Mouse (Mus musculus): ENCODE data around the gene Fgfr2. TPM values are rescaled to one million over a fixed set of nuclear protein-coding genes. Genes with fewer than 3 reads are reported as not detected.
A peak's percentile ranks its signal among the peaks of the same experiment; 100 is the strongest.

The Fgfr2 gene
- polyA plus RNA-seq, 1 experiment from 2014 or later: 106 TPM

GRCm38 (mm10) chr7:133011191-133011590, 112.0 kb downstream of the Fgfr2 start:
- Histone ChIP-seq H3K4me1 (ENCODE audit: control insufficient read depth, insufficient read depth, low read length) (peaks cover 45% of the 10 kb centered on the region), H3K4me2 (ENCODE audit: low read depth, low read length) (peak overlapping the region; percentile 1; the same call in 1 of the 2 replicates), H3K27ac (replicated peaks; ENCODE audit: low read depth, low read length) (peak overlapping the region; percentile 36; the same call in 1 of the 2 replicates)

GRCm38 (mm10) chr7:133010477-133010876, 112.7 kb downstream of the Fgfr2 start:
- Histone ChIP-seq H3K27ac (replicated peaks; ENCODE audit: low read depth, low read length) (peak overlapping the region; percentile 36; the same call in 1 of the 2 replicates), H3K36me3 (ENCODE audit: control insufficient read depth, insufficient read depth, low read length) (0 out of 2 replicates have a peak, but pooled peaks cover 6% of the 10 kb centered on the region), H3K9ac (ENCODE audit: low read depth, low read length) (no peak overlapping the region), H3K4me1 (ENCODE audit: control insufficient read depth, insufficient read depth, low read length) (peaks cover 39% of the 10 kb centered on the region), H3K9me3 (ENCODE audit: control insufficient read depth, low read length) (no peaks in the 10 kb centered on the region), H3K4me2 (ENCODE audit: low read depth, low read length) (no peak overlapping the region), H3K4me3 (ENCODE audit: low read depth, low read length) (no peak overlapping the region), H3K27me3 (replicated peaks; ENCODE audit: control insufficient read depth, insufficient read depth, low read length) (no peaks in the 10 kb centered on the region)
- WGBS: 89% methylated on average over 3 of the region's 3 CpGs
- ATAC-seq (ENCODE audit: low read depth) (no peak), DNase-seq (ENCODE audit: low spot score) (no peak)

More at GRCm38 (mm10) chr7:133011191-133011590, 112.0 kb downstream of the Fgfr2 start:
- H3K27me3 ChIP-seq (replicated peaks; ENCODE audit: control insufficient read depth, insufficient read depth, low read length): no peaks in the 10 kb centered on the region
- no peaks in the 10 kb centered on the region for H3K9me3 ChIP-seq (ENCODE audit: control insufficient read depth, low read length)
- ATAC-seq (ENCODE audit: low read depth) (peak; percentile 60), DNase-seq (ENCODE audit: low spot score) (peak; percentile 85)
- WGBS: 17% methylated on average over 5 of the region's 5 CpGs
- H3K9ac ChIP-seq (ENCODE audit: low read depth, low read length): no peak overlapping the region
- 0 out of 2 replicates have a peak, but pooled peaks cover 6% of the 10 kb centered on the region for H3K36me3 ChIP-seq (ENCODE audit: control insufficient read depth, insufficient read depth, low read length)
- no peak overlapping the region for H3K4me3 ChIP-seq (ENCODE audit: low read depth, low read length)

DNA sequence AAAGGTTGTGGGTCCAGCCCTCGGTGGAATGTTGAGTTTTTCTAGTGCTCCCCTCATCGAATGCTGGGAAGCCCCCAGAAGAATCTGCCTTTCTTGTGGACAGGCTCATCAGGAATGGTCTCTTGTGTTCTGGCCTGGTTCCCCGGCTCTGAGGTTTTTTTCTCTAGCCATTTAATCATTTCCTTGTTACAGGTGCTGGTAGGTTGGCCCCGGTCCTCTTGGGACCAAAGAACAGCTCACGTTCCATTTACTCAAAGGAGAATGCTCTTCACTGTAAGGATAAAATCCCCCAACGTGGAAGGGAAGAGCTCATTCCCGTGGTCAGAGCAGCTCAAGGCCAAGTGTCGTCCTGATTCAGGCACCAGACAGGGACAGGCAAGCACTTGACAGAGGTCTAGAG, 113.5 kb downstream of the Fgfr2 start:
- Histone ChIP-seq H3K4me1 (ENCODE audit: control insufficient read depth, insufficient read depth, low read length) (peaks cover 36% of the 10 kb centered on the region), H3K36me3 (ENCODE audit: control insufficient read depth, insufficient read depth, low read length) (0 out of 2 replicates have a peak, but pooled peaks cover 6% of the 10 kb centered on the region), H3K27ac (replicated peaks; ENCODE audit: low read depth, low read length) (no peak overlapping the region), H3K9me3 (ENCODE audit: control insufficient read depth, low read length) (no peaks in the 10 kb centered on the region), H3K4me2 (ENCODE audit: low read depth, low read length) (no peak overlapping the region), H3K9ac (ENCODE audit: low read depth, low read length) (no peak overlapping the region), H3K27me3 (replicated peaks; ENCODE audit: control insufficient read depth, insufficient read depth, low read length) (no peaks in the 10 kb centered on the region), H3K4me3 (ENCODE audit: low read depth, low read length) (no peak overlapping the region)
- WGBS: 71% methylated on average over 8 of the region's 8 CpGs
- DNase-seq (ENCODE audit: low spot score) (no peak), ATAC-seq (ENCODE audit: low read depth) (no peak)

DNA sequence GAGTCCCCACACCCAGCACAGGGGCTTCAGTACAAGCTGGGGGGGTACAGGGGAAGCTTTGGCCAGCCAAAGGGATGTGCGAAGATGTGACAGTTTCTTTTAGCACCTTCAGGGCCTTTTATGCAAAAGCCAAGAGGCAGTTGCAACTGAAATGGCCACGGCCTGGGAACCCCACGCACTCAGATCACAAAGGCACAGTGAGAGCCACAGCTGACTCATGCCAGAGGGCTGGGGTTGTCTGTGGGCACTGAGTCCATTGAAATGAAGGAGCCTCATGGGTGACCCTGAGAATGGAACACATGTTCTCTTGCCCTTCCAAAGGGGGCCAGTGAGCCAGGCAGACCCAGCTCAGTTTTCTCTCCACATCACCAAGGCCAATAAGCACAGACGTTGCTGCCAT, 114.5 kb downstream of the Fgfr2 start:
- H3K36me3 ChIP-seq (ENCODE audit: control insufficient read depth, insufficient read depth, low read length): 0 out of 2 replicates have a peak, but pooled peaks cover 6% of the 10 kb centered on the region
- H3K4me1 ChIP-seq (ENCODE audit: control insufficient read depth, insufficient read depth, low read length): peaks cover 36% of the 10 kb centered on the region
- 97% methylated on average over 4 of the region's 4 CpGs for WGBS
- ATAC-seq (ENCODE audit: low read depth) (no peak), DNase-seq (ENCODE audit: low spot score) (no peak)
- H3K9me3 ChIP-seq (ENCODE audit: control insufficient read depth, low read length): no peaks in the 10 kb centered on the region
- H3K27me3 ChIP-seq (replicated peaks; ENCODE audit: control insufficient read depth, insufficient read depth, low read length): no peaks in the 10 kb centered on the region
- no peak overlapping the region for H3K27ac ChIP-seq (replicated peaks; ENCODE audit: low read depth, low read length)
- no peak overlapping the region for H3K9ac ChIP-seq (ENCODE audit: low read depth, low read length)
- no peak overlapping the region for H3K4me2 ChIP-seq (ENCODE audit: low read depth, low read length)
- no peak overlapping the region for H3K4me3 ChIP-seq (ENCODE audit: low read depth, low read length)

DNA sequence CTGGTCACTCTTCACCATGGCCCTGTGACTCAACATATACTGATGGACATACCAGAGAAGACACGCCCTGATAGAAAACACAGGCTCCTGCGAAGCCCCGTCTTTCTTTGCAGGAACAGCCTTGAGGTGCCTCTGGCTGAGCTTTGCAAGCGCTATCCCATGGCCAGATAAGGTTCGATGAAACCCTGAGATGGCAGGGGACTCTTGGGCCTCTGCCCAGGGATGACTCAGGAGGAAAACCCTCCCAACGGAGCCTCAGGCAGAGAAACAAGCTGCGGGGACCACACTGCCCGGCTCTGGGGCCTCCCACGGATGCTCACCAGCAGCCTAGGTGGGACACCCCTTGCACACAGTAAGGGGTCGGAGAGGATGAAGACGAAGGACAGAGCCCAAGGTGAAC, 115.8 kb downstream of the Fgfr2 start:
- Histone ChIP-seq H3K36me3 (ENCODE audit: control insufficient read depth, insufficient read depth, low read length) (0 out of 2 replicates have a peak, but pooled peaks cover 6% of the 10 kb centered on the region), H3K4me2 (ENCODE audit: low read depth, low read length) (no peak overlapping the region), H3K9ac (ENCODE audit: low read depth, low read length) (no peak overlapping the region), H3K9me3 (ENCODE audit: control insufficient read depth, low read length) (no peaks in the 10 kb centered on the region), H3K4me3 (ENCODE audit: low read depth, low read length) (no peak overlapping the region), H3K4me1 (ENCODE audit: control insufficient read depth, insufficient read depth, low read length) (peaks cover 23% of the 10 kb centered on the region), H3K27ac (replicated peaks; ENCODE audit: low read depth, low read length) (no peak overlapping the region), H3K27me3 (replicated peaks; ENCODE audit: control insufficient read depth, insufficient read depth, low read length) (no peaks in the 10 kb centered on the region)
- 75% methylated on average over 11 of the region's 11 CpGs for WGBS
- no peak for ATAC-seq (ENCODE audit: low read depth)
- DNase-seq (ENCODE audit: low spot score): no peak

GRCm38 (mm10) chr7:133005772-133006171, 117.4 kb downstream of the Fgfr2 start:
- Histone ChIP-seq H3K4me2 (ENCODE audit: low read depth, low read length) (no peak overlapping the region), H3K36me3 (ENCODE audit: control insufficient read depth, insufficient read depth, low read length) (0 out of 2 replicates have a peak, but pooled peaks cover 6% of the 10 kb centered on the region), H3K4me3 (ENCODE audit: low read depth, low read length) (no peak overlapping the region), H3K27me3 (replicated peaks; ENCODE audit: control insufficient read depth, insufficient read depth, low read length) (no peaks in the 10 kb centered on the region), H3K9ac (ENCODE audit: low read depth, low read length) (no peak overlapping the region), H3K9me3 (ENCODE audit: control insufficient read depth, low read length) (no peaks in the 10 kb centered on the region), H3K27ac (replicated peaks; ENCODE audit: low read depth, low read length) (no peak overlapping the region), H3K4me1 (ENCODE audit: control insufficient read depth, insufficient read depth, low read length) (peaks cover 9% of the 10 kb centered on the region)
- ATAC-seq (ENCODE audit: low read depth) (no peak; the same call in 1 of the 2 replicates), DNase-seq (ENCODE audit: low spot score) (peak; percentile 56)
- WGBS: 67% methylated on average over 7 of the region's 7 CpGs

GRCm38 (mm10) chr7:133003421-133003820, 119.7 kb downstream of the Fgfr2 start:
- Histone ChIP-seq H3K9ac (ENCODE audit: low read depth, low read length) (no peak overlapping the region), H3K27ac (replicated peaks; ENCODE audit: low read depth, low read length) (no peak overlapping the region), H3K27me3 (replicated peaks; ENCODE audit: control insufficient read depth, insufficient read depth, low read length) (no peaks in the 10 kb centered on the region), H3K4me2 (ENCODE audit: low read depth, low read length) (no peak overlapping the region), H3K9me3 (ENCODE audit: control insufficient read depth, low read length) (no peaks in the 10 kb centered on the region), H3K4me3 (ENCODE audit: low read depth, low read length) (no peak overlapping the region), H3K36me3 (ENCODE audit: control insufficient read depth, insufficient read depth, low read length) (peaks cover 9% of the 10 kb centered on the region), H3K4me1 (ENCODE audit: control insufficient read depth, insufficient read depth, low read length) (peaks cover 3% of the 10 kb centered on the region)
- ATAC-seq (ENCODE audit: low read depth) (no peak; the same call in 1 of the 2 replicates), DNase-seq (ENCODE audit: low spot score) (peak; percentile 90)
- 13% methylated on average over 3 of the region's 3 CpGs for WGBS

- ATAC-seq (ENCODE audit: low read depth): no peak
- DNase-seq (ENCODE audit: low spot score): no peak
- no peaks in the 10 kb centered on the region for H3K9me3 ChIP-seq (ENCODE audit: control insufficient read depth, low read length)
- H3K27me3 ChIP-seq (replicated peaks; ENCODE audit: control insufficient read depth, insufficient read depth, low read length): no peaks in the 10 kb centered on the region
- H3K9ac ChIP-seq (ENCODE audit: low read depth, low read length): no peak overlapping the region
- no peaks in the 10 kb centered on the region; the same call in none of the 2 replicates for H3K4me1 ChIP-seq (ENCODE audit: control insufficient read depth, insufficient read depth, low read length)
- 76% methylated on average over 6 of the region's 6 CpGs for WGBS
- H3K27ac ChIP-seq (replicated peaks; ENCODE audit: low read depth, low read length): no peak overlapping the region
- no peak overlapping the region for H3K4me2 ChIP-seq (ENCODE audit: low read depth, low read length)
- peaks cover 20% of the 10 kb centered on the region for H3K36me3 ChIP-seq (ENCODE audit: control insufficient read depth, insufficient read depth, low read length)
- H3K4me3 ChIP-seq (ENCODE audit: low read depth, low read length): no peak overlapping the region
These were observed 120.9 kb downstream of the Fgfr2 start for GRCm38 (mm10) chr7:133002271-133002670.

DNA sequence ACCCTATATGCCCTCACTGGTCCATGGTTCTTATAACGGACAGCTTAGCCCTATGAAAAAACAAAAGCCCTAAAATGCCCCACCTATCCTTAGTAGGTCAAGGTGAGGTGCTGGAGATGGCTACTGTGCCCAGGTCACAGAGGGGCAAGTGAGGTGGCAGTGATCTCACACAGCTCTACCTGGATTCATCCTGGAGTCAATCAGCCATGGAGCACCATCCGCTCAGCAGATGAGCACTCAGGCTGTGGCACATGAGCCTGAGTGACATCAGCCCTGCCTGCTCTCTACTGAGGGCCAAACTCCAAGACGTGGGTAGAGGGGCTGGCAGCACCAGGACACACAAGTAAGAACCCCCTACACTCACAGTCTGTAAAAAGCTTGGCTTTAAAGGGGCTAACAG, 121.8 kb downstream of the Fgfr2 start:
- Histone ChIP-seq H3K4me3 (ENCODE audit: low read depth, low read length) (no peak overlapping the region), H3K4me2 (ENCODE audit: low read depth, low read length) (no peak overlapping the region), H3K27ac (replicated peaks; ENCODE audit: low read depth, low read length) (no peak overlapping the region), H3K9ac (ENCODE audit: low read depth, low read length) (no peak overlapping the region), H3K27me3 (replicated peaks; ENCODE audit: control insufficient read depth, insufficient read depth, low read length) (no peaks in the 10 kb centered on the region), H3K9me3 (ENCODE audit: control insufficient read depth, low read length) (no peaks in the 10 kb centered on the region), H3K36me3 (ENCODE audit: control insufficient read depth, insufficient read depth, low read length) (peaks cover 27% of the 10 kb centered on the region), H3K4me1 (ENCODE audit: control insufficient read depth, insufficient read depth, low read length) (no peaks in the 10 kb centered on the region; the same call in 1 of the 2 replicates)
- ATAC-seq (ENCODE audit: low read depth) (no peak), DNase-seq (ENCODE audit: low spot score) (no peak)
- 86% methylated on average over 3 of the region's 3 CpGs for WGBS
